Mouse (Mus musculus) intestine, embryonic 16.5 days (tissue): ENCODE results near the gene Exoc4. TPM values are rescaled to one million over a fixed set of nuclear protein-coding genes. Genes with fewer than 3 reads are reported as not detected.

Source experiments
- ATAC-seq: fragments of 200-750 bp; cut with Nextera tagmentation; 2 replicates; pipeline ENCODE4 v1.8.0; 2017; ENCODE audit warnings: moderate TSS enrichment, moderate library complexity
- H3K27ac ChIP-seq: fragments of 300-500 bp; sonication (generic); 2 replicates; pipeline ENCODE4 v1.5.1; 2014; ENCODE audit warnings: mild to moderate bottlenecking, low read length
- H3K27me3 ChIP-seq: fragments of 300-500 bp; sonication (generic); replicated peaks from 2 replicates; pipeline ENCODE4 v1.6.1; 2014; ENCODE audit warnings: low read length, control low read depth, mixed read lengths; ENCODE audit not compliant: control insufficient read depth, insufficient read depth
- H3K36me3 ChIP-seq: fragments of 300-500 bp; sonication (generic); 2 replicates; pipeline ENCODE4 v1.6.1; 2014; ENCODE audit warnings: low read length, control low read depth; ENCODE audit not compliant: control insufficient read depth, insufficient read depth
- H3K4me1 ChIP-seq: fragments of 300-500 bp; sonication (generic); 2 replicates; pipeline ENCODE4 v1.6.1; 2014; ENCODE audit warnings: low read length, control low read depth, mixed read lengths; ENCODE audit not compliant: control insufficient read depth, insufficient read depth
- H3K4me2 ChIP-seq: fragments of 300-500 bp; sonication (generic); 2 replicates; pipeline ENCODE4 v1.6.1; 2014; ENCODE audit warnings: low read depth, low read length, control low read depth
- H3K4me3 ChIP-seq: fragments of 300-500 bp; sonication (generic); 2 replicates; pipeline ENCODE4 v1.5.1; 2014; ENCODE audit warnings: mild to moderate bottlenecking, low read length
- H3K9ac ChIP-seq: fragments of 300-500 bp; sonication (generic); 2 replicates; pipeline ENCODE4 v1.6.1; 2014; ENCODE audit warnings: low read depth, low read length
- H3K9me3 ChIP-seq: fragments of 300-500 bp; sonication (generic); 2 replicates; pipeline ENCODE4 v1.6.1; 2016; ENCODE audit warnings: low read length, control low read depth; ENCODE audit not compliant: control insufficient read depth
- WGBS: fragments of 180-500 bp; shearing (Covaris S2); extraction: QIAGEN DNeasy Blood & Tissue Kit; methylation state at CpG from one replicate; pipeline ENCODE4 v1.1.7; 2014; 5-methylcytosine and 5-hydroxymethylcytosine counted together
- polyA plus RNA-seq: library from polyadenylated mRNA; unstranded; fragments of >200 nt; fragmentation: Nextera tagmentation; extraction: Ambion mirVana; gene quantifications from 2 replicates; pipeline ENCODE4 v1.2.1, GENCODE M21; 2015

Gene Exoc4
- polyA plus RNA-seq, 1 experiment from 2014 or later: 24.1 TPM

DNA sequence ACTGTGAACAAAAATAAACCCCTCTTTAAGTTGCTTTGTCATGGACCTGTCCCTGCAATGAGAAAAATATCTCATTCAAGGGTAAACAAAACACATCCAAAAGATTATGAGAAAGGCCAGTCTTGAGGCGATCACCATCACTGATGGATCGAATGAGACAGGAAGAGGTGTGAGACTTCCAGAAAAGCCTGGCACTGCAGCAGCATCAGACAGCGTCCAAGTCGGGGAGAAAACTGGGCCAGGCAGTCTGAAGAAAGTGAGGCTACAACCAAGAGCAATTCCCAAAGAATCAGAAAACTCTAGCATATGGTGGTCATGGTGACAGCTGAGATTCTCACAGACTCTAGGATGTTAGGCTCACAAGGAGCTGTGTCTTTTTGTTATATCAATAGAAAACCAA, 689.0 kb downstream of the Exoc4 start:
- no peaks in the 10 kb centered on the region for H3K36me3 ChIP-seq
- no peak overlapping the region for H3K4me3 ChIP-seq
- ATAC-seq: no peak
- no peaks in the 10 kb centered on the region for H3K4me1 ChIP-seq
- H3K9me3 ChIP-seq: no peaks in the 10 kb centered on the region
- WGBS: 91% methylated on average over 4 of the region's 4 CpGs
- H3K27me3 ChIP-seq: no peaks in the 10 kb centered on the region
- H3K27ac ChIP-seq: no peak overlapping the region
- no peak overlapping the region for H3K9ac ChIP-seq
- no peak overlapping the region for H3K4me2 ChIP-seq

DNA sequence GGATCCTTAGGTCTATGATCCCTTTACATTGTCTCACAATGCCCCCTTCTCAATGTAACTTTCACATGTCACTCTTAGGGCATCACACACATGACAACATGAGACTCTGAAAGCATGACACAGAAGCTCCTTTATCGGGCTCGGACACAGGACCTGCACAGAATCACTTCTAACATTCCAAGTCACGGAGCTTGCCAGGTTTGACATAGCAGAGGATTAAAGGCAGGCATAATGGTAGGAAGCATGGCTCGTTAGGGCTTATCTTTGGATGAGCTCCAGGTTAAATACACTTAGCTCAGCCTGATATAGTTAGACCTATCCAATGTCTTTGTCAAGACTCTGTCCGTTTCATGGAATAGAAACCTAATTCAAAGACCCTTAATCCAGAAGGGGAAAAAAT, 690.3 kb downstream of the Exoc4 start:
- H3K27me3 ChIP-seq: no peaks in the 10 kb centered on the region
- no peak overlapping the region for H3K4me3 ChIP-seq
- no peaks in the 10 kb centered on the region for H3K9me3 ChIP-seq
- H3K27ac ChIP-seq: no peak overlapping the region
- ATAC-seq: no peak
- no peaks in the 10 kb centered on the region for H3K36me3 ChIP-seq
- H3K4me1 ChIP-seq: no peaks in the 10 kb centered on the region
- no peak overlapping the region for H3K9ac ChIP-seq
- WGBS: 70% methylated on average over 5 of the region's 5 CpGs
- no peak overlapping the region for H3K4me2 ChIP-seq

DNA sequence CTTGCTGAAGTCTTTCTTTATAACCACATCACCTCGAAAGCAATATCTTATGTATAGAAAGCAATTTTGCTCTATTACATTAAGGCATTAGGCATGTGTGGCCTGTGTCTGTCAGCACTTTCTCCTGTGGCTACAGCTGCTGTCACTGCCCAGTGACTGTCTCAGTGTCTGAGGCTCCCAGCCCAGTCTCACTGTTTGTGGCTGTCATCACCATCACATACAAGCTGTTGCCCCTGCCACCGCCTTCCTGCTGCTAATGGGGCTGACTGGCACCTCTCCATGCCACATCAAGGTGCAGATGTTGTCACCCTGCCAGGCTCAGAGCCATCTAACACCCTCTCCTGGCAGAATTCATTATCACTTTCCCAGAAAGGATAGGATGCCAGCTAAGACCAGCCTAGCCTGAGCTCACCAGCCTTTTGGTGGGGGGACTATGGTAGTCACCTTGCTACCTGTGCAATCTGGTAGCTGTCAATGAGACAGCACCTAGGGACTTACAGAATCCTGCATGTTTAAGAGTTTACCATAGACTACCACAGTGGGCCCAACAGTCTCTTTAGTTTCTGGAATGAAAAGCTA, 698.1 kb downstream of the Exoc4 start:
- no peak overlapping the region for H3K4me3 ChIP-seq
- no peaks in the 10 kb centered on the region for H3K27me3 ChIP-seq
- 84% methylated on average over 2 of the region's 2 CpGs for WGBS
- no peak for ATAC-seq
- no peaks in the 10 kb centered on the region for H3K36me3 ChIP-seq
- no peak overlapping the region for H3K9ac ChIP-seq
- H3K4me1 ChIP-seq: no peaks in the 10 kb centered on the region
- no peak overlapping the region for H3K27ac ChIP-seq
- H3K4me2 ChIP-seq: no peak overlapping the region
- H3K9me3 ChIP-seq: no peaks in the 10 kb centered on the region

DNA sequence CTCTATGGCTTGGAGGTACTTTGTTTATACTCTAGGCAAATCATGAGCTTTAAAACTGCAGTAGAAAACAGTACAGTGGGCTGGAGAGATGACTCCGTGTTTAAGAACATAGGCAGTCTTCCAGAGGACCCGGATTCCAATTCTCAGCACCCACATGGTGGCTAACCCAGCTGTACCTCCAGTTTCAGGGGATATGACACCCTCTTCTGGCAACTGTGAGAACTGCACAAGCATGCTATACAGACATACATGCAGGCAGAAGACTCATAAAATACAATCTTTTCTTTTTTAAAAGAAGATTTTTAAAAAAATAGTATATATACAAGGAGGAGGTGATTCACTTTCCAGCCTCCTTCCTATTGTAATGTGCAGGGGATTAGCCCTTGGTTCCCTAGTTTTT, 701.2 kb downstream of the Exoc4 start:
- Histone ChIP-seq H3K9me3 (no peaks in the 10 kb centered on the region), H3K27ac (no peak overlapping the region), H3K4me1 (no peaks in the 10 kb centered on the region), H3K4me2 (no peak overlapping the region), H3K27me3 (no peaks in the 10 kb centered on the region), H3K9ac (no peak overlapping the region), H3K4me3 (no peak overlapping the region), H3K36me3 (no peaks in the 10 kb centered on the region)
- 91% methylated on average over 2 of the region's 2 CpGs for WGBS
- ATAC-seq: no peak

DNA sequence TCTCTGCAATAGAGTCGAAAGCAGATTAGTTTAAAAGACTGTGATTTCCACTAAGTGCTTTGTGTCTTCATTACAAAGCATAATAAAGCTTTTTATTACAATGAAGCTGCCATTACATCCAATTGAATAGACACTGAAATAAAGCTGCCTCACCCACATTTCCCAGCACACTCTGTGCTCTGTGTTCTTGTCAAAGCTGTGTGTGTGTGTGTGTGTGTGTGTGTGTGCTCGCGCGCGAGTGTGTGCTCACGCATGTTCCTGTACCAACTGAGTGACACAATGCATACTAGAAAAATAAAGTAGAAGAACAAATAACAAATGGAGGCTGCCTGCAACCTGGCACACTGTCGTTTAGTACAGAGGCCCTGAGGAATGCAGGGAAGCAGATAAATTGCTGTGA, 706.6 kb downstream of the Exoc4 start:
- Histone ChIP-seq H3K4me1 (peaks cover 3% of the 10 kb centered on the region; the same call in 1 of the 2 replicates), H3K4me3 (no peak overlapping the region), H3K9me3 (no peaks in the 10 kb centered on the region), H3K4me2 (no peak overlapping the region), H3K36me3 (no peaks in the 10 kb centered on the region), H3K27me3 (no peaks in the 10 kb centered on the region), H3K27ac (no peak overlapping the region), H3K9ac (no peak overlapping the region)
- ATAC-seq: no peak
- WGBS: 80% methylated on average over 7 of the region's 7 CpGs

DNA sequence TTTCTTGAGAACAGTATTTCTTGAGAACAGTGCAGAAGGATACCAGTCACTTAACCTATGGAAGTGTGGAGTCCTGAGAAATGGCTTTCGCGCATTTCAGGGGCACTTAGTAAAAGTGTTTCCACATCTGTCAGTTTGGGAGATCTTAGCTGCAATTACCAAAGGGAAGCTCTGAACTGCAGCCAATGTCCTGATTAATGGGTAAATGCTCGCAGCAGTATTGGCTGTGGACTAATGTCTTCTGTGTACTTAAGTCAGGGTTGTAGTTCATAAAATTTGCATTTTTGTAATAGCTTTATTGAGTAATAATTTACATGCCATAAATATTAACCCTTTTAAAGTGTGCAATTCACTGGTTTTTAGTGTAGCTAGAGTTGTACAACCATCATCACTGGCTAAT, 709.4 kb downstream of the Exoc4 start:
- Histone ChIP-seq H3K9me3 (no peaks in the 10 kb centered on the region), H3K4me3 (no peak overlapping the region), H3K4me1 (peaks cover 3% of the 10 kb centered on the region; the same call in 1 of the 2 replicates), H3K36me3 (no peaks in the 10 kb centered on the region), H3K27me3 (no peaks in the 10 kb centered on the region), H3K27ac (no peak overlapping the region), H3K9ac (no peak overlapping the region), H3K4me2 (no peak overlapping the region)
- no peak for ATAC-seq
- 62% methylated on average over 3 of the region's 3 CpGs for WGBS

DNA sequence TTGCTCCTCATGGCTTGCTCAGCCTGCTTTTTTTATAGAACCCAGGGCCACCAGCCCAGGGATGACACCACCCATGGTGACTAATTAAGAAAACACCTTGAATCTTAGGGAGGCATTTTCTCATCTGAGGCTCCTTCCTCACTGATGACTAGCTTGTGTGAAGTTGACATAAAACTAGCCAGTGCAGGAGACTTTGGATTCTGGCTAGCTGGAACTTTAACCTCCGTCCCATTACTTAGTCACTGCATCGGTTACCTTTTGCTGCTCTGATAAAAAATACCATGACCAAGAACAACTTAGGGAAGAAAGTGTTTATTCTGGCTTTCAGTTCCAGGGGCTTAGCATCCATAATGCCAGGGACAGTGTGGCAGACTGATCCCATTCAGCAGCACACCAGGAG, 711.9 kb downstream of the Exoc4 start:
- Histone ChIP-seq H3K4me2 (no peak overlapping the region), H3K36me3 (no peaks in the 10 kb centered on the region), H3K4me1 (peaks cover 3% of the 10 kb centered on the region; the same call in 1 of the 2 replicates), H3K27ac (no peak overlapping the region), H3K27me3 (no peaks in the 10 kb centered on the region), H3K9me3 (no peaks in the 10 kb centered on the region), H3K4me3 (no peak overlapping the region), H3K9ac (no peak overlapping the region)
- ATAC-seq: no peak
- WGBS: 90% methylated on average over 2 of the region's 2 CpGs

DNA sequence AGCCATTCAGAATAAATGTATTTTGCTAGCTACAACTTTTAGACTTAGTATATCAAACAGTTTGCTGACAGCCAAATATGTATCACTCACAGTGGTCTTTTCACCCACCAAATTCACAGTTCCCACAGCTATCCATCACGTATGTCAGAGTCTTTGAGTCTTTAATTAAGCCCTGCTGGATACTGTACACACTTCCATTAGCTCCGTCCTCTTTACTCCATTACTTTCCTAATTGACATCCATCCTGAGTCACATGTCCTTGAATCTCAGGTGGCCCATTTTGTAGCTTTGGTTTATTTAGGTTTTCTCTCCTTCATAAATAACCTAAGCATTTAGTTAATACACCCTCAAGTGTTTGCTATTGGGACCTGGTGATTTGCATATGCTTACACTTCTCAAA, 714.2 kb downstream of the Exoc4 start:
- ATAC-seq: no peak
- Histone ChIP-seq H3K4me1 (peaks cover 3% of the 10 kb centered on the region; the same call in 1 of the 2 replicates), H3K36me3 (no peaks in the 10 kb centered on the region), H3K9ac (no peak overlapping the region), H3K27ac (no peak overlapping the region), H3K27me3 (no peaks in the 10 kb centered on the region), H3K4me2 (no peak overlapping the region), H3K4me3 (no peak overlapping the region), H3K9me3 (no peaks in the 10 kb centered on the region)
- WGBS: 86% methylated on average over 2 of the region's 2 CpGs

DNA sequence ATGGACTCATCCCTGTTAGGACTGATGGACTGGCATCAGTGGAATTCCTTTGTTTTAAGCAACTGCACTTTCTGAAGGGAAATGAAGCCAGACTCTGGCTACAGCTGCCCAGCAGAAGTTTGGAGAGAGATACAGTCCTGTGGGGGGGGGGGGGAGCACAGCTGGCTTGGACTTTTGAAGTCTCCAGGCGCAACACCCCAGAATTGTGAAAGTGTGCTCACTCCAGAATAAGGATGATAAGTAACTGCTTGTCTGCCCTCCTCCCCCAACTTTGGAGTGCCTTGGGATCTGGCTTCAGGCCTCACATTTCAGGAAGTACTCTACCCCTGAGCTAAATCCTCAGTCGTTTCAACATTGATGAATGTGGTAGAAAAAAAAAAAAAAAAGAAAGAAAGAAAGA, 716.7 kb downstream of the Exoc4 start:
- Histone ChIP-seq H3K4me2 (no peak overlapping the region), H3K27me3 (no peaks in the 10 kb centered on the region), H3K9ac (no peak overlapping the region), H3K36me3 (no peaks in the 10 kb centered on the region), H3K4me1 (no peaks in the 10 kb centered on the region), H3K4me3 (no peak overlapping the region), H3K9me3 (no peaks in the 10 kb centered on the region), H3K27ac (no peak overlapping the region)
- 41% methylated on average over 2 of the region's 2 CpGs for WGBS
- no peak for ATAC-seq

DNA sequence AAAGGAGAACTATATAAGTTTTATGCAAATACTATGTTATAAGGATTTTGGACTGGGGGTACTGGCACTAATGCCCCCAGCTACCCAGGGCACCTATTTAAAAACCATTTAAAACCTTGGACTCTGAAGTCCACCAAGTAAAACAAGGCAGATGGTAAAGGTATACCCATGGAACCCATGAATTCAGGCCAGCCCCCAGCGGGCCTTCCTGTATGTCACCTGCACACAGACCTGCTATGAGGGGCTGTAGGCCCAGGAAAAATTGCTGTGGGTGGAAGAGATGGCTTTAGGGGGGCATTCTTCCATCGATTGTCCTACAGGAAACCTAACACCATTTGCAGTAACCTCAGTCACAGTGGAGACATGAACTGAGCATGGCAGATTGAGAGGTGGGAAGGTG, 719.9 kb downstream of the Exoc4 start:
- no peaks in the 10 kb centered on the region for H3K9me3 ChIP-seq
- 89% methylated on average over 2 of the region's 2 CpGs for WGBS
- no peaks in the 10 kb centered on the region for H3K4me1 ChIP-seq
- H3K27me3 ChIP-seq: no peaks in the 10 kb centered on the region
- H3K9ac ChIP-seq: no peak overlapping the region
- ATAC-seq: no peak
- no peaks in the 10 kb centered on the region for H3K36me3 ChIP-seq
- no peak overlapping the region for H3K27ac ChIP-seq
- no peak overlapping the region for H3K4me2 ChIP-seq
- no peak overlapping the region for H3K4me3 ChIP-seq
